Mouse (Mus musculus): ENCODE data around the gene Pou5f1. TPM values are rescaled to one million over a fixed set of nuclear protein-coding genes. Genes with fewer than 3 reads are reported as not detected.
"Not testable (repeated sequence)": the region's sequence is repeated elsewhere in the genome, so short reads cannot be mapped to it uniquely, and the experiment has no call there.

The Pou5f1 gene
- under 1 TPM in 1 of 2 experiments, not detected in 1; 0.26 TPM for total RNA-seq (2021)

DNA sequence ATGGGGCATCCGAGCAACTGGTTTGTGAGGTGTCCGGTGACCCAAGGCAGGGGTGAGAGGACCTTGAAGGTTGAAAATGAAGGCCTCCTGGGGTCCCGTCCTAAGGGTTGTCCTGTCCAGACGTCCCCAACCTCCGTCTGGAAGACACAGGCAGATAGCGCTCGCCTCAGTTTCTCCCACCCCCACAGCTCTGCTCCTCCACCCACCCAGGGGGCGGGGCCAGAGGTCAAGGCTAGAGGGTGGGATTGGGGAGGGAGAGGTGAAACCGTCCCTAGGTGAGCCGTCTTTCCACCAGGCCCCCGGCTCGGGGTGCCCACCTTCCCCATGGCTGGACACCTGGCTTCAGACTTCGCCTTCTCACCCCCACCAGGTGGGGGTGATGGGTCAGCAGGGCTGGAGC is at the start of gene Pou5f1:
Pou5f1 (plus strand) TSS at position 243 of the 400 bp plus-strand sequence.
- no peak for DNase-seq (ENCODE audit: extremely low spot score in 1 of 2, low spot score in 1 of 2)

DNA sequence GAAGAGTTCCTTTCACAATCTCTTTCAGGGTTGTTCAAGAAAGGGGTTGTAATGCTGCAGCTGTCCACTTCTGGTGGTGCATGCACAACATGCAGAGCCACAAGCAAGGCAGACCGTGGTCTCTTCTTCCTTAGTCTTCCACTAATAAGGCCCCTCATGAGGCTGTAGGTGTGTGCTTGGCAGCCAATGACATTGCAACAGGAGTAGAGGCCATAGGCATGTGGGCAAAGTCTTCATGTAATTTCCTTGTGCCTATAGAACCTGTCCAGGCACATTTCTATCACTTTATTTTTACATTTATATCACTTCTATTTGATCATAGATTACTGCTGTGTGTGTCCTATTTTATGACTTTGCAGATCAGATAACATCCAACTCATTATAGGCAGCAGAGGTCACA is 47.6 kb upstream of the Pou5f1 start:
- not testable (repeated sequence) for DNase-seq (ENCODE audit: extremely low spot score in 1 of 2, low spot score in 1 of 2)

DNA sequence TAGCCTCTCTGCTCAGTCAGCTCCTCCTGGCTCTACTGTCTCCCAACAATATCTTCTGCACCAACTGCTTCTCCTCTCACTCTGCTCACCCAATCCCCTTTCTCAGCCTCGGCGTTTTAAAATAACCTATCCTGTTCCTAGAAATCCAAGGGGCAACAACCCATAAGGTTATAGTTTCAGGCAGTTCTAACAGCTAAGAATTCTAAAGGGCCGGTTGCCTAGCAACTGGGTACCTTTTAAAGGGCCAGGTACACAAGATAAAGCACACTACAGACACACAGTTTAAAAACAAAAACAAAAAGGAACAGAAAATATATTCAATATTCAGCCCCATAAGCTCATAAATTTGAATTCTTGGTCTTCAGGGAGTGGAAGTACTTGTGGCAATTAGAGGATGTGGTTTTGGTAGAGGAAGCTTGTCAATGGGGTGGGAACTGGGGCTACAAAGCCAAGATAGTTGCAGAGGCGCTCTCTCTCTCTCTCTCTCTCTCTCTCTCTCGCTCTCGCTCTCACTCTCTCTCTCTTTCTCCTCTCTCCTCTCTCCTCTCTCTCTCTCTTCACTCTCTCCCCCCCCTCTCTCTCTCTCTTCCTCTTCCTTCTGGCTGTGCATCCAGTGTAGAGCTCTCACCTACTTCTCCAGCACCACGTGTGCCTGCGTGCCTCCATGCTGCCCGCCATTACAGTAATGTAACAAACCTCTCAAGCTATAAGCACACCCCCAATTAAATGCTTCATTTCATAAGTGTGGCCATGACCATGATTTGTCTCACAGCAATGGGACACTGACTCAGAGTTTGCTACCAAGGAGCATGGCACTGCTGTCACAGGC is 45.1 kb upstream of the Pou5f1 start:
- DNase-seq (ENCODE audit: extremely low spot score in 1 of 2, low spot score in 1 of 2) = not testable (repeated sequence)

DNA sequence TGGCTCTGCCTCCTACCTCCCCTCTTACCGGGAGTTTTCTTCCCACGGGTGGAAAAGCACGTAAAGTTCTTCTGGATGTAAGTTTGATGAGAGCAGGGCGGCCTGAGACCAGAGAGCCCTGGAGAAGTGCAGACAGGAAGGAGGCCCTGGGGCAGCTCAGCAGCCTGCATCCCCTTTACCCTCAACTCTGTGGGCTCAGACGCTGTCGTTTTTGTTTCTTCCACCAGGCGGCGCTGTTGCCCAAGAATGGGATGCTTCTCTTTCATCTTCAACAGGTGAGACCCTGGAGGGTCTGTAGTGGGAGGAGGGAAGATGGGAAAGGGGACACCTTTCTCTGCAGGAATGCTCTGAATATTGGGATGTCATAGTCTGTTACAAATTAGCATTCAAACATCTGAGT is 40.2 kb upstream of the Pou5f1 start:
- DNase-seq (ENCODE audit: extremely low spot score in 1 of 2, low spot score in 1 of 2) = not testable (repeated sequence)

DNA sequence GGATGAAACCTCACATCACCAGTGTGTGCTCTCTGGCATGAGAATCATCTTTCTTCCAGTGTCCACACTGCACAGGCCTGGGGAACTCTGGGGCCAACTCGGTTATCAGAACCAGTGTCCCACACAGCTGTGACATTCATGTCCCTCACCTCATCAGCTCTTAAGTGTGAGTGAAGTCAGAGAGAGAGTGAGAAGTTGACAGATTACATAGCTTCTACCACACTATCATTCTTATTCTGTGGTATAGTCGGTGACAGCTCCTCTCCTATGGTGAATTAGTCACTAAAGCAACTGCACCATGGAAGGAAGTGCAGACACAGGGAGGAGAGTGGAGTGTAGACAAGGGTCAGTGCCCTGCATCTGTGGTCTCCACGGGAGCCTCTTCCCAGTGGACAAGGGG is 36.9 kb upstream of the Pou5f1 start:
- DNase-seq (ENCODE audit: extremely low spot score in 1 of 2, low spot score in 1 of 2) = not testable (repeated sequence)

DNA sequence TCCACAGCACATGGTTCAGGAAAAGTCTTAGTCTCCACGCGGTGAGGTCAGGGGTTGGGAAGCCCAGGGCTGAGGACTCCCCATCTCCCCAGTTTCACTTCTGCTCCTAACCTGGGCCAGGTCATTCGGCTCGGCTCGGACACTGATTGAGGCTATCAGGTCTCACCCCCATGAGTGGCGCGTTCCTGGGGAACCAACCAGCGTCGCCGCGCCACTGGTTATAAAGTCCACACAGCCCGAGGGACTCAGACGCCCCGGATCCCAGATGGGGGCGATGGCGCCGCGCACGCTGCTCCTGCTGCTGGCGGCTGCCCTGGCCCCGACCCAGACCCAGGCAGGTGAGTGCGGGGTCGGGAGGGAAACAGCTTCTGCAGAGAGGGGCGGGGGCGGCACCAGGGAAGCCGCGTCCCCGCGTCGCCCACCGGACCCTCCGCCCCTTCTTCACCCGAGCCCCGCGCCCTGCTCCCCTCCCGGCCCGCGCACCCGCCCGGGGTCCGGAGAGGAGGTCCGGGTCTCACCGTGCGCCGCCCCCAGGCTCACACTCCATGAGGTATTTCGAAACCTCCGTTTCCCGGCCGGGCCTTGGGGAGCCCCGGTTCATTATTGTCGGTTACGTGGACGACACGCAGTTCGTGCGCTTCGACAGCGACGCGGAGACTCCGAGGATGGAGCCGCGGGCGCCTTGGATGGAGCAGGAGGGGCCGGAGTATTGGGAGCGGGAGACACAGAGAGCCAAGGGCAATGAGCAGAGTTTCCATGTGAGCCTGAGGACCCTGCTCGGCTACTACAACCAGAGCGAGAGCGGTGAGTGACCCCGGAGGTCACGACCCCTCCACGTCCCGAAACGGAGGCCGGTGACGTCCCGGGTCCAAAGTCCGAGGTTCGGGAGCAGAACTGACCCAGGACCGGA is 35.7 kb upstream of the Pou5f1 start, which contains the start of gene H2-Q10:
H2-Q10 (plus strand) TSS at position 248 of the 910 bp plus-strand sequence.
- DNase-seq (ENCODE audit: extremely low spot score in 1 of 2, low spot score in 1 of 2) = no peak

DNA sequence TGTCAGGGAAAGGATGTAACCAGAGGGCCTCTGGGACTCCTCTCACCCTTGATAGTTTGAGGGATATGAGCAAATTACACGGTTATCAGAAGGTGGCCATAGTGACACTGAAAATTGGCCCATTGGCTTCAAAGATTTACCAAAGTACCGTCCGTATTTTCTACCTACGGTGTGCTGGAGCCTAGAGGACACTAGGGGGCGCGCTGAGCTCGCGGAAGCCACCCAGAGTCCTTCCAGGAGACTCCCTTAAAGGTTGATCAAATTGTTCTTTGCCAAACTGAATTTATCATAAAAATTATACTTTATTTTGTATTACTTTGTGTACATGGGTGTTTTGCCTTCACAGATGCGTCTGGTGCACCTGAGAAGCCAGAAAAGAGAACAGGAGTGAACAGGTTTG is 21.8 kb upstream of the Pou5f1 start:
- peak; percentile 32 to 74 for DNase-seq (ENCODE audit: extremely low spot score in 1 of 2, low spot score in 1 of 2)

DNA sequence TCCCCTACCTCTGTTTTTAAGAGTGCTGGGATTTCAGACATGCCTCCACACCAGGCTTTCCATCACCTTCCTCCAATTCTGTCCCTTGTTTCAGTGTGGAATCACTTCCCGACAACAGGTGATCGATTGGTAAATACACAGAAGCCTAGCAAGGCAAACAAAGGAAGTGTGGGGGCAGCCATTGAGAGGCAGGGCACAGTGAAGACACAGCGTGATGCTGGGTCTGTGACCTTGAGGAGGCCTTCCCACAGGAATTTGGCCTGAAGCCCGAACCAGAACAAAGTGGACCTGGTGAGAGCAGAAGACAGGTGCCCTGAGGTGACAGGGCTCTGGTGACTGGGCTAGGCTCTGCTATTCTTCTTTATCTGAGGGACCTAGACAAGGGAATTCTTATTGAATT is 20.1 kb upstream of the Pou5f1 start:
- no peak for DNase-seq (ENCODE audit: extremely low spot score in 1 of 2, low spot score in 1 of 2)

DNA sequence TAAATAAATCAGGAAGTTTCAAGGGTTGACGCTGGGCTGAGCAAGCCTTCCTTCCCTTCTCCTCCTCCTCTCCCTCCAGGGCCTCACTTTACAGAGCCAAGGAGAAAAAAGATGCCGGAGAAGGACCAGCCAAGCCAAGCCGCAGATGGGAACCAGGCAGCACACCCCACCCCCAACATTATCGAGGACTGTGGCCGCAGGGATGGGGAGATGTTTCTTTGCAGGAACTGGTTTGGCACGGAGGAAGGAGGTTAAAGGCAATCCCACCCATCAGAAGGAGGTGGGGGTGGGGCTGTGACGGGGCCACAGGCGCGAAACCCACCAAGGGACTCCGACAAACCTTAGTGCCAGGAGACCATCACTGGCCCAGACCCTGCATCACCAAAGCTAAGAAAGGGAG is 19.1 kb upstream of the Pou5f1 start:
- no peak for DNase-seq (ENCODE audit: extremely low spot score in 1 of 2, low spot score in 1 of 2)

DNA sequence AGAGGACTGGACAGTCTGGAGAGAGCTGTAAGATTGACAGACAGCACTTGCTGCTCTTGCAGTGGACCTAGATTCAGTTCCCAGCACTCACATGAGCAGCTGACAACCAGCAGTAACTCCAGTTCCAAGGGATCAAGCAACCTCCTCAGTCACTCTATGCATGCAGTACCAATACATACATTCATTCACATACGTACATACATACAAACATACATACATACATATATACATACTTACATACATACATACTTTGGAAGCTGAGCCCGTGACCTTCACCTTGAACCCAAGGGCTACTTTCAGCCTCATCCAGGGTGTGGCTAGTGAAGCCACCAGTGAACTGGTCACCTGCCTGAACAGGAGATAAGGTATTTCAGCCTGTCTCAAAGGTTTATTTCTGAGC is 17.8 kb upstream of the Pou5f1 start:
- no peak for DNase-seq (ENCODE audit: extremely low spot score in 1 of 2, low spot score in 1 of 2)

DNA sequence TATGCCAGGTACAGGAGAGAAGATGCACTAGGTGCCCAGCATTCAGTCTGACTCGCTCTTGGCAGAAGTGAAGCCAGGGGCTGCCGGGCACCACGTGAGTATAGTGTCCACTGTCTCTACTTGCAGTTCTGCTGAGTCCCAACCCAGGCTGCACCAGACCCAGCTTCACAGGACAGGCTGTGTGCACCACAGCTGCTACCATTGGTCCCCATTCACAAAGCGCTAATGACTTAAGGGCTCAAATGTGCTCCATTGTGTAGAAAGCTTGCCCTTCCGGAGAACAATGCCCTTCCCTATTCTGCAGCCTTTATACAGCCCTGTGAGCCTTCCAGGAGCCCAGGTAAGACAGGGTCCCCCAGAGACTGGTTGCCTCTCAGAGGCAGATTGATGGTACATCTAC is 15.5 kb upstream of the Pou5f1 start:
- no peak for DNase-seq (ENCODE audit: extremely low spot score in 1 of 2, low spot score in 1 of 2)

DNA sequence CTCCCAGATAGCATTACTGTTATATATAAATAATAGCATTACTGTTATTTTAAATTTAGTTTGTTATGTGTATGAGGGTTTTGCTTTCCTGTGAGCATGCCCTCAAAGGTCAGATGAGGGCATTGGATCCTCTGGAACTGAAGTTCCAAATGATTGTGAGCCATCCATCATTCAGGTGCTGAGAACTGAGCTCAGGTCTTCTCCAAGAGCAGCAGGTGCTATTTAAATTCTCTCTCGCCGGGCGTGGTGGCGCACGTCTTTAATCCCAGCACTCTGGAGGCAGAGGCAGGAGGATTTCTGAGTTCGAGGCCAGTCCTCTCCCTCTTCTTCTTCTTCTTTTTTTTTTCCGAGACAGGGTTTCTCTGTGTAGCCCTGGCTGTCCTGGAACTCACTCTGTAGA is 8.7 kb upstream of the Pou5f1 start:
- DNase-seq (ENCODE audit: extremely low spot score in 1 of 2, low spot score in 1 of 2) = no peak

DNA sequence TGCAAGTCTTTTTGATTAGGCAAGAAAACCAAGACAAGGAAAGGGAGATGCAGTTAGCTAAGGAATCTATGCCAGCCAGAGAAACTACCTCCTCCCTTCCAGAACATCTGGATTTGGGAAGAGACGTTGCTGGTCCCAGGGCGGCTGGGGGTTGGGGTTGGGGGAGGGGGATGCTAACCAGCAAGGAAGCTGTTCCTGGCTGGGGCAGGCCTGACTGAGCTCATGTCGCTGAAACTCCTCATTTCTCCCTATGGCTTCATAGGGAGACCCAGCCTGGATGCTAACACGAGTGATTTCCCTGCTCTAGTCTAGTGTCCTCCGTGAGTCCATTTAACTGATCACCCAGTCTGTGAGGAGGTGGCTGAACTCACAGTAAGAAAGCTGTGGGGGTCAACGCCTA is 3.6 kb upstream of the Pou5f1 start:
- no peak for DNase-seq (ENCODE audit: extremely low spot score in 1 of 2, low spot score in 1 of 2)

DNA sequence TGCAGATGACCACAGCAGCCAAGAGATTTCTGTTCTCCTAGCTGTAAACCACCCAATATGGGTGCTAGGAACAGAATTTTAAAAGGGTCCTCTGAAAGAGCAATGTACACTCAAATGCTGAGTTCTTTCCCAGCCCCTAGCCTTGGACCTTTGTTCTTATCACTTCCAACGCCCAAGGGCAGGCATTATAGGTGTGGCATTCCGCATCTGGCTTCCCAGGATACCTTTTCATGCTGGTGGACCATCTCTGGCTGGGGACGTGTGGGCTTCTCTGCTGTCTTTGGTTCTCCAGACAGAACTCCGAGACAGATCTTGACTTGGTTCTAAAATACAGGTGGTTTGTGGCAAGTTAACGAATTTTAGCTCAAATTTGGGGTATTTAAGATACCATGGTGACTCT is 3.1 kb upstream of the Pou5f1 start:
- DNase-seq (ENCODE audit: extremely low spot score in 1 of 2, low spot score in 1 of 2) = no peak

DNA sequence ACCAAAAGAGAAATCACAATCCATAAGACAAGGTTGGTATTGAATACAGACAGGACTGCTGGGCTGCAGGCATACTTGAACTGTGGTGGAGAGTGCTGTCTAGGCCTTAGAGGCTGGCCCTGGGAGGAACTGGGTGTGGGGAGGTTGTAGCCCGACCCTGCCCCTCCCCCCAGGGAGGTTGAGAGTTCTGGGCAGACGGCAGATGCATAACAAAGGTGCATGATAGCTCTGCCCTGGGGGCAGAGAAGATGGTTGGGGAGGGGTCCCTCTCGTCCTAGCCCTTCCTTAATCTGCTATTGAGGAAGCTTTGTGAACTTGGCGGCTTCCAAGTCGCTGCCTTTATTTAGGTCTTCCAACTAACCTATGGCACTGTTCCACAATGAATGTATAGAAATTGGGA is 2.0 kb upstream of the Pou5f1 start:
- DNase-seq (ENCODE audit: extremely low spot score in 1 of 2, low spot score in 1 of 2) = no peak

DNA sequence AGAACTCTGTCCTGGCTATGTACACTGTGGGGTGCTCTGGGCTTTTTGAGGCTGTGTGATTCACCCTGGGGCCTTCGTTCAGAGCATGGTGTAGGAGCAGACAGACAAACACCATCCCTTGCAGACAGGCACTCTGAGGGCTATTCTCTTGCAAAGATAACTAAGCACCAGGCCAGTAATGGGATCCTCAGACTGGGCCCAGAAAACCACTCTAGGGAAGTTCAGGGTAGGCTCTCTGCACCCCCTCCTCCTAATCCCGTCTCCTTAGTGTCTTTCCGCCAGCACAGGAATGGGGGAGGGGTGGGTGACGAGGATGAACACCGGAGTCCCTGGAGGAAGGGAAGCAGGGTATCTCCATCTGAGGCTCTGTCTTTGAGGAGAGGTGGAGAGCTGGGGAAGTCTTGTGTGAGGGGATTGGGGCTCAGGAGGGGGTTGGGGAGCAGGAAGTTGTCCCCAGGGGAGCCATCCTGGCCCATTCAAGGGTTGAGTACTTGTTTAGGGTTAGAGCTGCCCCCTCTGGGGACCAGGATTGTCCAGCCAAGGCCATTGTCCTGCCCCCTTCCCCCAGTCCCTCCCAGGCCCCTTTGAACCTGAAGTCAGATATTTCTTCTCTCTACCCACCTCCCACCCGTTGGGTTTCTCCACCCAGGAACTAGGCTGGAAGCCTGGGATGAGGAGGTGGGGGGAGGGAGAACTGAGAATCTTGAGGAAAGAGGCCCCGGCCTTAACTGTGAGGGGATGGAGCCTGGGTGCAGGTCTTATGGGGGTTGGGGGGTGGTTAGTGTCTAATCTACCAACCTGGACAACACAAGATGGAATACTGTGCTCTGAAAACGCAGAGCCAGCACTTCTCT is 963 bp upstream of the Pou5f1 start:
- no peak for DNase-seq (ENCODE audit: extremely low spot score in 1 of 2, low spot score in 1 of 2)

DNA sequence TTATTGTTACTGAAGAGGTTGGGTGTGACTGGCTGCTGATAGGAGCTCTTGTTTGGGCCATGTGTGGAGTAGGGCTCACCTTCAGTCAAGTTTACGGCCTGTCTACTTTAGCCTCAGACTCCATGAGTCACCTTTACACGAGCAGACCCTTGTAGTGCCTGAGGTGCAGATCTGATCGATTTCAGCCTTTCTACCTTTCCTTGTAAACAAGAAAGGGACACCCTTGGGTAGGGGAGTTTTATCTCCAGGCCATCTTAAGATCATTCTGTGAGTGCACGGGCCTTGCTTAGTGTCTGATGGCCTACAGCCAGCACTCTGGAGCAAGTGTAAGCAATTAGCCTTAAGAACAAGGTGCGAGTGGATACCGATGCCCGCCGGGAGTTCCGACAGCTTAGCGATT is 1.1 kb downstream of the Pou5f1 start:
- no peak for DNase-seq (ENCODE audit: extremely low spot score in 1 of 2, low spot score in 1 of 2)

DNA sequence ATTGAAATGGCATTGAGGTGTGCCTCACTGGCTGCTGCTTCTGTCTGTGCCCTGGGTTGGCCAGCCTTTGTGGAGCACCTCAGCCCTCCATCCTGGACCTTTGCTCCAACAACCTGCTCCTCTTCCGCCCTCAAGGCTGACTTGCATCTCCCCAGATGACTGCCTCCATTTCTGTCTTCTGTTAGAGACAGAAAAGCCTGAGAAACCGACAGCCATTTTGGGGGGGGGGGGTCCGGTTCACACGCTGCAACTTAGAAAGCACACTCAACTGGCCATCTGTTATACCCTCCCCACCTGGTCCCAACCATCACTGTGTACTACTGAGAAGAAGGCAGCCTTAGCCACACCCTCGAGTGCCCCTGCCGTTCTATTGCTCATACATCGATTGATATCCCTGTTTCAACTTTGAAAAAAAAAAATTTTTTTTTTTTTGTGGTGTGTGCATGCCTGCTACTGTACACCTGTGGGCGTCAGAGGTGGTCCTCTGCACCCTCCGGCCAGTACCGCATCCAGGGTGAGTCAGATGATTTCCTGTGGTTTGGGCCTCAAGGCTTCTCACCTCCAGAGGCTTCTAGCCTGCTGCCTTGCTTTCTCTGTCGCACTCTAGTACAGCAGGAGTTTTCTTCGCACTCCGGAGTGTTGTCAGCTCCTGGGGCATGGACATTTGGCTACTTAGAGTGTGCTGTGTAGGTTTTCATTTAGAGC is 1.9 kb downstream of the Pou5f1 start:
- DNase-seq (ENCODE audit: extremely low spot score in 1 of 2, low spot score in 1 of 2) = no peak

DNA sequence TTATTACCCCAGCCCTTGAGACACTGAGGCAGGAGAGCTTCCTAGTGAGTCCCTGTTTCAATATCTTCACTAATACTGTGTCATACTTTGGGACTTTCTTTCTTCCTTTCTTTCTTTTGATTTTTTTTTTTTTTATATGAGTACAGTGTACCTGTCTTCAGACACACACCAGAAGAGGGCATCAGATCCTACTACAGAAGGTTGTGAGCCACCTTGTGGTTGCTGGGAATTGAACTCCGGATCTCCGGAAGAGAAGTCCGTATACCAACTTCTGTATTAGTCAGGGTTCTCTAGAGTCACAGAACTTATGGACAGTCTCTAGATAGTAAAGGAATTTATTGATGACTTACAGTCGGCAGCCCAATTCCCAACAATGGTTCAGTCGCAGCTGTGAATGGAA is 2.5 kb downstream of the Pou5f1 start:
- DNase-seq (ENCODE audit: extremely low spot score in 1 of 2, low spot score in 1 of 2) = not testable (repeated sequence)

DNA sequence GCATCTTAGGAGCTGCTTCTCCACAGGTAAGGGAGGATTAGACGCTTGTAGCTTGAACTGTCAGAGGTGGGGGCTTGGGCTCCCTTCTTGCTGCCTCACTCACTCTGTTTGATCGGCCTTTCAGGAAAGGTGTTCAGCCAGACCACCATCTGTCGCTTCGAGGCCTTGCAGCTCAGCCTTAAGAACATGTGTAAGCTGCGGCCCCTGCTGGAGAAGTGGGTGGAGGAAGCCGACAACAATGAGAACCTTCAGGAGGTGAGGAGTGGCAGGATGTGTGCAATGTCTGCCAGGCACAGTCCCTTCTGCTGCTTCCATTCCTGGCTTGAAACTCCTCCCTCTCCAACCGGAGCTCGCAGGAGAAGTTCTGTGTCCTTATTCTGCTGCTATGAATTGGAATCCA is 3.5 kb downstream of the Pou5f1 start:
- DNase-seq (ENCODE audit: extremely low spot score in 1 of 2, low spot score in 1 of 2) = no peak

All from layer of hippocampus, postnatal 25 days (tissue).